Mouse (Mus musculus) intestine, postnatal 0 days (tissue): ENCODE measurements around the gene Slco3a1. TPM values are rescaled to one million over a fixed set of nuclear protein-coding genes. Genes with fewer than 3 reads are reported as not detected.

Source experiments
- ATAC-seq: fragments of 200-750 bp; cut with Nextera tagmentation; 2 replicates; pipeline ENCODE4 v1.8.0; 2017; ENCODE audit warnings: mild to moderate bottlenecking, moderate TSS enrichment, moderate library complexity
- H3K27ac ChIP-seq: fragments of 300-500 bp; sonication (generic); 2 replicates; pipeline ENCODE4 v1.5.1; 2014; ENCODE audit warnings: mild to moderate bottlenecking, low read depth, low read length, moderate library complexity
- H3K27me3 ChIP-seq: fragments of 300-500 bp; sonication (generic); replicated peaks from 2 replicates; pipeline ENCODE4 v1.6.1; 2014; ENCODE audit warnings: low read length, mixed read lengths; ENCODE audit not compliant: control insufficient read depth, insufficient read depth
- H3K36me3 ChIP-seq: fragments of 300-500 bp; sonication (generic); 2 replicates; pipeline ENCODE4 v1.6.1; 2014; ENCODE audit warnings: mild to moderate bottlenecking, moderate library complexity; ENCODE audit not compliant: control insufficient read depth, insufficient read depth
- H3K4me1 ChIP-seq: fragments of 300-500 bp; sonication (generic); replicated peaks from 2 replicates; pipeline ENCODE4 v1.6.1; 2014; ENCODE audit warnings: antibody characterized with exemption, low read length, mixed read lengths; ENCODE audit not compliant: control insufficient read depth, insufficient read depth
- H3K4me2 ChIP-seq: fragments of 300-500 bp; sonication (generic); replicated peaks from 2 replicates; pipeline ENCODE4 v1.6.1; 2014; ENCODE audit warnings: low read depth, mild to moderate bottlenecking, moderate library complexity
- H3K4me3 ChIP-seq: fragments of 300-500 bp; sonication (generic); 2 replicates; pipeline ENCODE4 v1.5.1; 2014; ENCODE audit warnings: low read depth, low read length
- H3K9ac ChIP-seq: fragments of 300-500 bp; sonication (generic); 2 replicates; pipeline ENCODE4 v1.6.1; 2014; ENCODE audit warnings: mild to moderate bottlenecking, low read depth, low read length
- H3K9me3 ChIP-seq: fragments of 300-500 bp; sonication (generic); 2 replicates; pipeline ENCODE4 v1.6.1; 2016; ENCODE audit warnings: mixed run types; ENCODE audit not compliant: control insufficient read depth
- CTCF ChIP-seq: sonication (generic); IDR thresholded peaks from 2 replicates; pipeline ENCODE4 v1.5.1; 2016; ENCODE audit warnings: low read depth, mild to moderate bottlenecking, control low read depth, antibody characterized with exemption, moderate library complexity
- WGBS: fragments of 180-500 bp; shearing (Covaris S2); extraction: QIAGEN DNeasy Blood & Tissue Kit; methylation state at CpG from one replicate; pipeline ENCODE4 v1.1.7; 2014; 5-methylcytosine and 5-hydroxymethylcytosine counted together
- polyA plus RNA-seq: library from polyadenylated mRNA; unstranded; fragments of >200 nt; fragmentation: Nextera tagmentation; extraction: Ambion mirVana; gene quantifications from 2 replicates; pipeline ENCODE4 v1.2.1, GENCODE M21; 2015

The Slco3a1 gene
- polyA plus RNA-seq, 1 experiment from 2014 or later, result 8.1 TPM

GRCm38 (mm10) chr7:74367350-74367749 is 187.2 kb downstream of the Slco3a1 start:
- no peak overlapping the region for H3K27ac ChIP-seq
- no peak overlapping the region for H3K4me2 ChIP-seq
- no peaks in the 10 kb centered on the region for H3K36me3 ChIP-seq
- WGBS, result 31% methylated on average over 7 of the region's 7 CpGs
- H3K4me1 ChIP-seq, result no peaks in the 10 kb centered on the region
- H3K9me3 ChIP-seq, result no peaks in the 10 kb centered on the region
- no peak for ATAC-seq
- TF ChIP-seq CTCF, result peak; percentile 78
- no peak overlapping the region for H3K4me3 ChIP-seq
- no peak overlapping the region for H3K9ac ChIP-seq
- H3K27me3 ChIP-seq, result no peaks in the 10 kb centered on the region

- Histone ChIP-seq H3K36me3 (no peaks in the 10 kb centered on the region), H3K4me2 (no peak overlapping the region), H3K9me3 (no peaks in the 10 kb centered on the region), H3K4me1 (no peaks in the 10 kb centered on the region), H3K9ac (no peak overlapping the region), H3K4me3 (no peak overlapping the region), H3K27ac (no peak overlapping the region), H3K27me3 (no peaks in the 10 kb centered on the region)
- 65% methylated on average over 4 of the region's 4 CpGs for WGBS
- TF ChIP-seq CTCF, result no peak
- no peak for ATAC-seq
Observed at GRCm38 (mm10) chr7:74365623-74366022, 189.0 kb downstream of the Slco3a1 start.

GRCm38 (mm10) chr7:74364956-74365355 is 189.6 kb downstream of the Slco3a1 start:
- no peak for TF ChIP-seq CTCF
- H3K4me3 ChIP-seq, result no peak overlapping the region
- H3K27ac ChIP-seq, result no peak overlapping the region
- H3K4me2 ChIP-seq, result no peak overlapping the region
- H3K4me1 ChIP-seq, result no peaks in the 10 kb centered on the region
- H3K36me3 ChIP-seq, result no peaks in the 10 kb centered on the region
- WGBS, result 89% methylated on average over 3 of the region's 3 CpGs
- ATAC-seq, result no peak
- H3K27me3 ChIP-seq, result no peaks in the 10 kb centered on the region
- H3K9me3 ChIP-seq, result no peaks in the 10 kb centered on the region
- H3K9ac ChIP-seq, result no peak overlapping the region

GRCm38 (mm10) chr7:74363440-74363839 is 191.1 kb downstream of the Slco3a1 start:
- Histone ChIP-seq H3K9ac (no peak overlapping the region), H3K27me3 (no peaks in the 10 kb centered on the region), H3K4me3 (no peak overlapping the region), H3K36me3 (no peaks in the 10 kb centered on the region), H3K4me1 (no peaks in the 10 kb centered on the region), H3K27ac (no peak overlapping the region), H3K9me3 (no peaks in the 10 kb centered on the region), H3K4me2 (no peak overlapping the region)
- 72% methylated on average over 2 of the region's 2 CpGs for WGBS
- no peak for ATAC-seq
- peak; percentile 65 for TF ChIP-seq CTCF

- H3K27ac ChIP-seq, result no peak overlapping the region
- no peaks in the 10 kb centered on the region for H3K9me3 ChIP-seq
- TF ChIP-seq CTCF, result no peak
- H3K9ac ChIP-seq, result no peak overlapping the region
- H3K4me2 ChIP-seq, result no peak overlapping the region
- no peak overlapping the region for H3K4me3 ChIP-seq
- WGBS, result 62% methylated on average over 2 of the region's 2 CpGs
- no peaks in the 10 kb centered on the region for H3K36me3 ChIP-seq
- no peaks in the 10 kb centered on the region for H3K27me3 ChIP-seq
- H3K4me1 ChIP-seq, result no peaks in the 10 kb centered on the region
- ATAC-seq, result no peak
Observed at GRCm38 (mm10) chr7:74361677-74362076, 192.9 kb downstream of the Slco3a1 start.

GRCm38 (mm10) chr7:74357027-74357426 is 197.6 kb downstream of the Slco3a1 start:
- peak; percentile 69 for TF ChIP-seq CTCF
- ATAC-seq, result no peak
- H3K4me1 ChIP-seq, result no peaks in the 10 kb centered on the region
- no peaks in the 10 kb centered on the region for H3K27me3 ChIP-seq
- no peaks in the 10 kb centered on the region for H3K9me3 ChIP-seq
- H3K36me3 ChIP-seq, result no peaks in the 10 kb centered on the region
- no peak overlapping the region for H3K4me3 ChIP-seq
- no peak overlapping the region for H3K27ac ChIP-seq
- no peak overlapping the region for H3K9ac ChIP-seq
- H3K4me2 ChIP-seq, result no peak overlapping the region
